Mouse (Mus musculus) layer of hippocampus, postnatal 36 days (tissue): ENCODE data around the gene Ccr9. TPM values are rescaled to one million over a fixed set of nuclear protein-coding genes. Genes with fewer than 3 reads are reported as not detected.
"Not testable (repeated sequence)": the region's sequence is repeated elsewhere in the genome, so short reads cannot be mapped to it uniquely, and the experiment has no call there.

Experiments
- DNase-seq, 2 experiments: peaks; one replicate each; pipeline ENCODE4 v3.0.0; 2022
- total RNA-seq, 2 experiments: library from RNA; stranded (reverse); gene quantifications; 2 replicates each; pipeline ENCODE4 v1.2.3; 2021

Ccr9 gene
- total RNA-seq = under 1 TPM; 0.23 to 0.32 TPM

DNA sequence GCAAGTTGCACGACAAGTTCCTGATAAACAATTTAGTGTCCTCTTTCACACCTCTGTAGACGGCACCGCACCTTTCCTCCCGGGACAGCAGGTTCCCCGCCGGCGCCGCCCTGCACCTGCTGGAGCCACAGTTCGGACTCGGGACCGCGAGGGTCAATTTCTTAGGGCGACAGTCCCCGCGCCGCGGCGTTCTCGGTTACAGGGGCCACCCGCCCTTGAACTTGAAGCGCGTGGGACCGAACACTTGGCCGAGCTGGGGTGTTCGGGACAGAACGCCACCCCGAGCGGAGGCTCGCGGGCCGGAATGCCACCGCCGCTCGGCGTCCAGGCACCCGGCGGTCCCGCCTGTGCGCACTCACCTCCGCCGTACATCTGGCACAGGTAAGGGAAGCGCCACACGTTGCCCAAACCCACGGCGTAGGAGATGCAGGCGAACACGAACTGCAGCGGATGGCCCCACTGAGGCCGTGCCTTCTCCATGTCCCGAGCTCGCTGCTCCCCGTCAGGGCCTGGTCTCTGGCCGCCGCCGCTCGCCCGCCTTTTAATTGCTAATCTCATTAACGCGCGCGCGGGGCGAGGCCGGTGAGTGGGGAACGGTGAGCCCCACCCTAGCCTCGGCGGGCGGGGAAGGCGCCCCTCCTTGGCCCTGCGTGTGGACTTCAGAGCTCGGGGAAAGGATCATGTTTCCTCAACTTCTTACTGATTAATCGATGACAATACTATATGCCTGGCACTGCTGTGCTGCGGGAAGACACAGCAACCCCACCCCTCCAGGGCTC, at the start of gene Ccr9, which contains the start of gene Slc6a20a:
Gene Ccr9 (plus strand): TSS at position 113 of the 779 bp plus-strand sequence.
Gene Slc6a20a (minus strand): TSS at position 559 of the 779 bp plus-strand sequence.
- no peak for DNase-seq

DNA sequence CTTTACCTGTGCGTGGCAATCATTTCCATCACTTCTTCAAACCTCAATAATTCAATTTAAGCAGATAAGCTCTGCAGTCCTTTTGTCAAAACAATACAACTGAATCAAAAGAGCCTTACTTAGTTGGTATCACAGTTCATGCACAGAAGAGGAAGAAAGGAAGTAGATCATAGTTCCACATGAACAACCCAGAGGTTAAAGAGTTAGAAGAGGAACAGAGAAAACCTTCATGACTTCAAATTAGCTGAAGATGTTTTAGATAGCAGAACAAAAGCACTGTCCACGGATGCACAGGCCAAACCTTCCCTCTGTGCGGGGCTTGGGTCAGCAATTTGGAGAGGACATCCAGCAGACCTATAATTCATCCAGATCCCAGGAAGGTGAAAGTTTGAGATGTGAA, 46.6 kb upstream of the Ccr9 start:
- no peak for DNase-seq

GRCm38 (mm10) chr9:123632281-123632680, 46.0 kb upstream of the Ccr9 start, which contains the start of gene Slc6a20b:
TSS of gene Slc6a20b (minus strand) at chr9:123632565.
- no peak for DNase-seq

DNA sequence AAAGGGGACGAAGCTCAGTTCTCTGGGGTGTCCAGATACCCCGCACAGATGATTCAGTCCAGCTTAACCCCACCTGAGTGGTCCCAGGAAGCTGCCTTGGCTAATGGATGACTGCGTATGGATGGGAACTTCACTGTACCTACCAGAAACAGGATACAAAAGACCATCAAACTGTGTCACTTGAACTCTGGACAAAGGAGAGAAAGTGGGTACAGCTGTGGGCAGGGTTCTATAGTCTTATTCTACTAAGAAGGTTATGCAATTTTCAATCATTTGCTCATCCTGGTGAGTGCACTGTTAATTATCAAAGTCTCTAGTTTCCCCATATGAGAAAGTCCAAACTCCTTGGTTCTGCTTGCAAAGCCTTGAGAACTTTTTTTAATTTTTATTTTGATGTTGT, 45.2 kb upstream of the Ccr9 start:
- DNase-seq = no peak

GRCm38 (mm10) chr9:123636771-123637170, 41.5 kb upstream of the Ccr9 start:
- no peak for DNase-seq

- DNase-seq = no peak
Observed at GRCm38 (mm10) chr9:123638231-123638630, 40.0 kb upstream of the Ccr9 start.

GRCm38 (mm10) chr9:123638668-123639089, 39.6 kb upstream of the Ccr9 start:
- DNase-seq = peak in 1 of 2 experiments; percentile 10

DNA sequence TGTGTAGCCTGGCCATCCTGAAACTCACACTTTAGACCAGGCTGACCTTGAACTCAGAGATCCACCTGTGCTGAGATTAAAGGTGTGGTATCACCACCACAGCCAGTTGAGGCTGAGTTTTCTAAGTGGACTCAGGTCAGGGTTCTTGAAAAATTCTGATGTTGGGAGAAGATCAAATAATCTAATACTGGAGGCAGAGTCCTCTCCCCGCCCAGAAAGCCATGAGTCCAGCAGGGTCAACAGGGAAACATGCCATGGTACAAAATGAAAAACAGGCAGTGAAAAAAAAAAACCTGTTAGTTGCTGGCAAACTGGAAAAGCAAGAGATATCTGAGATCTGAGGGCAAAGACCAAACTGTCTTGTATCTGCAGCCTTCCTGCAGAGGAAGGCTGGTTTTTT, 38.1 kb upstream of the Ccr9 start:
- no peak for DNase-seq

DNA sequence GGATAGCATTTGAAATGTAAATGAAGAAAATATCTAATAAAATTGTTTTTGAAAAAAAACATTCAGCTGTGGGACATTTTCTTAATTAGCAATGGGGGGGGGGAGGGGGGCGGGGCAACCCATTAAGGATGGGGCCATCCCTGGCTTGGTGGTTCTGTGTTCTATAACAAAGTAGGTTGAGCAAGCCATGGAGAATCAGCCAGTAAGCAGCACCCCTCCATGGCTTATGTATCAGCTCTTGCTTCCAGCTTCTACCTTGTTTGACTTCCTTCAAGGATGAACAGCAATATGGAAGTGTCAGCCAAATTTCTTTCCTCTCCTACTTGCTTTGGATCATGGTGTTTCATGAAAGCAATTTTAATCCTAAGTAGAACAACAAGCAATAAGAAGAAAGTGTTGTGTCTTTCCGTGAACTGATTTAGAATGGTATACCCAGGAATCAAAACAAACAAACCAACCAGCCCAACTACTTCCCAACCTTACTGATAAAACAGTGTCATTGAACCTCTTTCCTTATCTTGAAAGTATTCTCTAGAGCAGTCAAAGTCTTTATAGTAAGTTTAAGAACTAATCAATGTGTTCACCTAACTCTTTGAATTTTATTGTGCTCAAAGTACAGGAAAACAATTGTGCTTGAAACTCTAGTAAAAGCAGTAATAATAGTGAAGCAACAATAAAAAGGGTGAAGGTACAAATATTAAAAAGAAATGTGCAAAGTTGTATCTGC, 28.3 kb upstream of the Ccr9 start:
- no peak for DNase-seq

DNA sequence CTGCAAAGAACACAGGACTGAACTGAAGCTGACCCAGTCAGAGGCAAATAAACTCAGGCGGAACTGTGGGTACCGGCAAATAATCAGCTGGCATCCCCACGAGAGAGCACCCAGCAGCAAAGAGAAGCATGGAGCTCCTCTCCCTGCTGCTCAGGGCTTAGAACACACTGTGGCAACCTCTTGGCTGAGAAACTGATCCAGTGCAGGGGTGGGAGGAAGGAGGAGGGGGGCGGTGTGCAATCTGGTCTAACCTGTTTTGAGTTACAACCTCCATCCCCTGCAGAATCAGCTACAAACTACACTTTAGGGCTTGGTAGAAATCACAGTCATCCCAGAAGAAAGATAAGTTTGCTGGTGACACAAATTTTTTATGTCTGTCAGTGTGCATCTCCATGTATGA, 26.9 kb upstream of the Ccr9 start:
- DNase-seq = no peak

DNA sequence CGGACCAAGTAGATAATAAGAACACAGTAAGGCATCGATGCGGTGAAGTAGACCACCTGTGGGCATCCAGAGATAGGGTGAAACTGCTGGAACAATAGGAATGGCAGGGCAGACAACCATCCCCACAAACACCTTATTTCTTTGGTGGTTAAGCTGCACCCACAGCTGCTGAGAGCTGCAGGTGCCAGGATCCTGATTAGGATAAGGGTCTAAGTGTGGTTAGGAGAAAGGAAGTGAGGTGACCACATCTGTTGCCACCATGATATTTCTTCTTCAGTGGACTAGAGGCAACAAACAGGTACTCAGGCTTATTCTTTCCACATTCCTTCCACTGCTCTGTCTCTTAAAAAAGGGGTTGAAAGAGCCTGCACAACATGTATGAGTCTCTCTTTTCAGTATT, 20.8 kb upstream of the Ccr9 start:
- DNase-seq = no peak

DNA sequence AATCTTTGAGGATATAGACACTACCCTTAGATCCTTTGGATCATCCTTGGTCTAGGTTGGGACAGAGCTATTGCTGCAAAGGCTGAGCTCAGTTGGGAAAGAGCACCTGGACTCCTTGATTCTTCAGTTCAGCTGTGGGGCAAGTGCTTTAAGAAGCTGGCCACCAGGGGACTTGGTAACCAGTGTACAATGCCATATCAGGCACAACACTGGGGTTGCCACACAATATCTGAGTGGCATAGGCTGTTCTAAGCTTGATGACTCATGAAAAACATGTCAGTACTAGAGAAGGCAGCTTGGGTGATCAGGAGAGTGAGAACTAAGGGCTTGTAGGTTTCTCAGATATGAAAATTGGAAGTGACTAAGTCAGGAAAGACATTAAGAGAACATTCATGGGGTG, 19.3 kb upstream of the Ccr9 start:
- DNase-seq = no peak

GRCm38 (mm10) chr9:123659986-123660676, 18.1 kb upstream of the Ccr9 start:
- not testable (repeated sequence) for DNase-seq

- DNase-seq = peak in 1 of 2 experiments; percentile 40
Observed at GRCm38 (mm10) chr9:123665645-123666044, 12.6 kb upstream of the Ccr9 start.

DNA sequence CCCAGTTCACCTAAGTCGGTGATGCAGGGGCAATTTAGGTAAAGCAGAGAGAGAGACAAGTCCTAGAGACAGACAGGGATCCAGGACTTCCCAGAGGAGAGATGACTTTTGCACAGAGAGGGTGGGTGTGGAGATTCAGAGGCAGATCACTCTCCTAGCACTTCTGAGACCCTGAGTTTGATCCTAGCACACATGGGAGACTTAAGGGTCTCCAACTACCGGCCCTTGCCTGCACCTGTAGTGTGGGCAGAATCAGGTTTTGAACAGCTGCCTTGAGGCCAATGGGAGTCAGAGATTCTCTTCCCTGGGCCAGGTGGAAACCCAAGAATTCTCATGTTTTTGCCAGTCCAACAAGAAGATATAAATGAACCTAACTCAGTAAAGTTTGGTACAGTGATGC, 959 bp downstream of the Ccr9 start:
- DNase-seq = no peak

GRCm38 (mm10) chr9:123683704-123684103, 5.5 kb downstream of the Ccr9 start:
- DNase-seq = no peak

DNA sequence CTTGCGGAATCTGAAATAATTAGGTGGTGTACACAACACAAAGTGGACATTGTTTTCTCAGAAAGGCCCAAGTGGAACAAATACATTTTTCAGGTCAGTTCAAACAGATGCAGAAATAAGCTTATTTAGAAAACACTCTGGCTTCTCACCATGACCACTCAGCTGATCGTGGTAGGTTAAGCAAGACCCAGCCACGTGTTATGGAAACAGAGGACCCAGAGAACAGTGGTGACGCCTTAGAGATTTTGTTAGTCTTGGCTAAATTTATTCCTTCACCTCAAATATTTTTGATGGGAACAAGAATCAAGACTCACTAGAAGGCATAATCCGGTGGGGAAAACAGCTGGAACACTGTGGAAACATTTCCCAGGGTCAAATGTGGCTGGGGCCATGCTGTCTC, 8.0 kb downstream of the Ccr9 start:
- no peak for DNase-seq

DNA sequence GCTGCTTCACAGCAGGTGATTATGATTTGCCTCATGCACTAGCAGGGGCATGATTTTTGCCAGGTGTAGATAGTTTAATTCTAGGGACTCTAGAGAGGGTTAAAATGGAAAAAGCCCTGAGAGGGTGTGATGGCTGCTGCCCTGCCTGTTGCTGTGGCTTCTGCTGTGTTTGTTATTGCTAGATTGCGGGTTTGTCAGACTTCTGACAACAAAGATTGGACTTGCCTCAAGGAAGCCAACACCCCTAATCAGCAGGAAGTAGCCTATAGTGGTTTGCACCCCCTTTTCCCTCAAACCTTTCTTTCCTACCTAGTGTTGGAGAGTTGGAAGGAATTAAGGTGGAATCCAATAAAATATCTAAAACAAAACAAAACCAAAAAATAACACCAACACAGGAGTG, 10.0 kb downstream of the Ccr9 start:
- DNase-seq = no peak

- DNase-seq = no peak
Observed at GRCm38 (mm10) chr9:123695634-123696302, 17.5 kb downstream of the Ccr9 start.

GRCm38 (mm10) chr9:123701822-123702221, 23.6 kb downstream of the Ccr9 start:
- no peak for DNase-seq

DNA sequence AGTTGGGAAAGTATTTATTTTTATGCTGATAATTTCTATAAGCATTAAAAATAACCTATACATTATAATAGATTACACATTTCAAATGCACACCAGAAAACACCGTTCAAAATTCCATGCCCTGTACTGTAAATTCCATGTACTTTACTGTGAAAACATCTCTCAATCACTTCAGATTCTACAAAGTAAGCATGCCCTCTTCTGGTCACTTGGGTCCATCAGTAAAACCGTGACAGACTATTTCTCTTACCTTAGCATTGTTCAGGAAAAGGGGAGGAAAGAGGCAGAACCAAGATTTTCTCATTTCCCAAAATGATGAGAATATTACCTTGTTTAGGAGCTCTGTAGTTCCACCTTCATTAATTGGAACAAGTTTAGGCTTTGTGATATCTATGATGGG, 31.0 kb downstream of the Ccr9 start:
- no peak for DNase-seq

- DNase-seq = no peak
Observed at GRCm38 (mm10) chr9:123713111-123713510, 34.9 kb downstream of the Ccr9 start.

- DNase-seq = no peak
Observed at GRCm38 (mm10) chr9:123716301-123716700, 38.1 kb downstream of the Ccr9 start.
